Mouse (Mus musculus) hindbrain, embryonic 16.5 days (tissue): ENCODE results near the gene Ngef. TPM values are rescaled to one million over a fixed set of nuclear protein-coding genes. Genes with fewer than 3 reads are reported as not detected.
A peak's percentile ranks its signal among the peaks of the same experiment; 100 is the strongest.

Experiments used
- ATAC-seq: fragments of 200-750 bp; cut with Nextera tagmentation; 2 replicates; pipeline ENCODE4 v1.8.0; 2017; ENCODE audit warnings: moderate TSS enrichment, moderate library complexity
- H3K27ac ChIP-seq: fragments of 300-500 bp; sonication (generic); 2 replicates; pipeline ENCODE4 v1.5.1; 2014; ENCODE audit warnings: low read depth, mild to moderate bottlenecking, control low read depth, low read length, moderate library complexity
- H3K27me3 ChIP-seq: fragments of 300-500 bp; sonication (generic); replicated peaks from 2 replicates; pipeline ENCODE4 v1.6.1; 2014; ENCODE audit warnings: low read length; ENCODE audit not compliant: control insufficient read depth, insufficient read depth
- H3K36me3 ChIP-seq: fragments of 300-500 bp; sonication (generic); 2 replicates; pipeline ENCODE4 v1.6.1; 2014; ENCODE audit warnings: mild to moderate bottlenecking, low read length, moderate library complexity, mixed read lengths; ENCODE audit not compliant: control insufficient read depth, insufficient read depth
- H3K4me1 ChIP-seq: fragments of 300-500 bp; sonication (generic); 2 replicates; pipeline ENCODE4 v1.6.1; 2014; ENCODE audit warnings: low read depth, low read length; ENCODE audit not compliant: control insufficient read depth, insufficient read depth
- H3K4me2 ChIP-seq: fragments of 300-500 bp; sonication (generic); 2 replicates; pipeline ENCODE4 v1.6.1; 2014; ENCODE audit warnings: mild to moderate bottlenecking, low read length, control low read depth, moderate library complexity
- H3K4me3 ChIP-seq: fragments of 300-500 bp; sonication (generic); 2 replicates; pipeline ENCODE4 v1.5.1; 2014; ENCODE audit warnings: mild to moderate bottlenecking, low read length, control low read depth, moderate library complexity
- H3K9ac ChIP-seq: fragments of 300-500 bp; sonication (generic); 2 replicates; pipeline ENCODE4 v1.6.1; 2014; ENCODE audit warnings: low read depth, mild to moderate bottlenecking, control low read depth, low read length, moderate library complexity
- H3K9me3 ChIP-seq: fragments of 300-500 bp; sonication (generic); 2 replicates; pipeline ENCODE4 v1.6.1; 2014; ENCODE audit warnings: mild to moderate bottlenecking, low read length, moderate library complexity; ENCODE audit not compliant: control insufficient read depth
- WGBS: fragments of 180-500 bp; shearing (Covaris S2); extraction: QIAGEN DNeasy Blood & Tissue Kit; methylation state at CpG from one replicate; pipeline ENCODE4 v1.1.7; 2014; 5-methylcytosine and 5-hydroxymethylcytosine counted together
- polyA plus RNA-seq: library from polyadenylated mRNA; unstranded; fragments of >200 nt; fragmentation: Nextera tagmentation; extraction: Ambion mirVana; gene quantifications from 2 replicates; pipeline ENCODE4 v1.2.1, GENCODE M21; 2015

Gene Ngef
- polyA plus RNA-seq, 1 experiment from 2014 or later: 28.9 TPM

DNA sequence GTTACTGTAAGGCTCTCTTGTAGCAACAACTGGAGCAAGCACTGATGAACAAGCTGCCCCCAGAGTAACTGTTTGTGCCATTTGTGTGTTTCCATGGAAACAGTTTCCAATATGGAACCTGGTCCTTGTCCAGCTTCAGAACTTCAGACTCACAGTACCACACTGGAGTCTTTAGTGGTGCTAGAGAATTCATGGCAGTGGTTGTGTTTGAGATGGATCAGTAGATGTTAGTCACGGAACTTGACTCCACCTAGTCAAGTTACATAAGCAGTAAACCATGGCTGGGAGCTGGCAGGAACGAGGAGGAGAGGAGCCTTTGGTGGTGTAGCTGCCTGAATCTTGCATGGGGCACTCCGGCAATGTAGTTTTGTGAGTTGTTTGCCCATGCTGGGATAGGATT, 39.6 kb downstream of the Ngef start:
- Histone ChIP-seq H3K4me2 (no peak overlapping the region), H3K4me3 (no peak overlapping the region), H3K27ac (no peak overlapping the region), H3K36me3 (no peaks in the 10 kb centered on the region), H3K9ac (no peak overlapping the region), H3K4me1 (no peaks in the 10 kb centered on the region), H3K27me3 (no peaks in the 10 kb centered on the region), H3K9me3 (no peaks in the 10 kb centered on the region)
- no peak for ATAC-seq
- WGBS: 80% methylated on average over 3 of the region's 3 CpGs

DNA sequence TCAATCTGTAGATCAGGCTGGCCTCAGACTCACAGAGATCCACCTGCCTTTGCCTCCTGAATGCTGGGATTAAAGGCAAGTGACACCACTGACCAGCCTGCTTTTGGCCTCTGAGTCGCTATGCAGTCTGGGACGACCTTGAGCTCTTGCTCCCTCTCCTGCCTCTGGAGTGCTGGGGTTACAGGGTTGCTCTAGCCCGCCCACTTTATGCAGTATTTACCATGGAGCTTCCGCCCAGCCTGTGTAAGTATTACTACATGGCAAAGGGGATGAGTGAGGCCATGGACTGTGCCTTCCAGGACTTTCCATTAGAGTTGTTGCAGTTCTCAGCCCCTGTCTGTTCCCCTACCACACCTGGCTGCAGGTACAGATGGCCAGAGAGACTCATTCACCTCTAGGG, 41.3 kb downstream of the Ngef start:
- no peaks in the 10 kb centered on the region for H3K27me3 ChIP-seq
- no peak overlapping the region for H3K9ac ChIP-seq
- 79% methylated on average over 4 of the region's 4 CpGs for WGBS
- H3K4me2 ChIP-seq: no peak overlapping the region
- ATAC-seq: no peak
- no peaks in the 10 kb centered on the region for H3K9me3 ChIP-seq
- H3K4me1 ChIP-seq: no peaks in the 10 kb centered on the region
- no peaks in the 10 kb centered on the region for H3K36me3 ChIP-seq
- H3K27ac ChIP-seq: no peak overlapping the region
- no peak overlapping the region for H3K4me3 ChIP-seq

DNA sequence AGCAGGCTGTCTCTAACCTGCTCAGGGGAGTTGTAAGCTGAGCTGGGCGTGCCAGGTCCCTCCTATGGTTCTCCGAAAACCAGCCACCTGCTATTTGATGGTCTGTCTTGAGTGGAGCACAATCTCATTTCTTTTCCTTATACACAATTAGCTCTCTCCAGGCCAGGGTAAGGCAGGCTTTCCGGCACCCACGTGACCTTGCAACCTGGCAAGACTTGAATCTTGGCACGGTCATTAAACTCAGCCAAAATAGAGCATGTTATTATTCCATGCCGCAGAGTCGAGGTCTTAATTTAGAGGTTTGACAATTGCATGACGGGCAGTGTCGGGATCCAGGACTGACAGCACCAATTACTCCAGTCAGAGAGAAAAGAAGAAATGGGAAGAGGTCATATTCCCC, 46.5 kb downstream of the Ngef start:
- H3K4me2 ChIP-seq: no peak overlapping the region
- no peaks in the 10 kb centered on the region for H3K27me3 ChIP-seq
- H3K27ac ChIP-seq: no peak overlapping the region
- no peaks in the 10 kb centered on the region for H3K9me3 ChIP-seq
- WGBS: 80% methylated on average over 9 of the region's 9 CpGs
- no peak for ATAC-seq
- H3K9ac ChIP-seq: no peak overlapping the region
- H3K4me1 ChIP-seq: no peaks in the 10 kb centered on the region
- no peaks in the 10 kb centered on the region for H3K36me3 ChIP-seq
- H3K4me3 ChIP-seq: no peak overlapping the region

DNA sequence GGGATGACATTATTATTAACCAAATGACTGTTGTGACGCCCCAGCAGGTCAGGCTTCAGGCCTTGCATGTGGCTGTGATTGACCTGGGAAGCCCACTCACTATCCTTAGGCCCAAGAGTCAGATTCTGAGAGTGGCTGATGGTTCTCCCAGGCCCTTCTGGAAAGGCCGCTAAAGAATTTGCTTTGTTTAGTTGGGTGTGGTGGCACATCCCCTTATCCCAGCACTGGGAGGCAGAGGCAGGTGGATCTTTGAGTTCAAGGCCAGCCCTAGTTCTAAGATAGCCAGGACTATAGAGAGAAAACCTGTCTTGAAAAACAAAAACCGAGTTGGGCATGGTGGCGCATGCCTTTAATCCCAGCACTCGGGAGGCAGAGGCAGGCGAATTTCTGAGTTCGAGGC, 48.6 kb downstream of the Ngef start:
- H3K4me1 ChIP-seq: 0 out of 2 replicates have a peak, but pooled peaks cover 2% of the 10 kb centered on the region
- H3K9ac ChIP-seq: no peak overlapping the region
- no peaks in the 10 kb centered on the region for H3K9me3 ChIP-seq
- H3K4me3 ChIP-seq: no peak overlapping the region
- no peak overlapping the region for H3K27ac ChIP-seq
- H3K4me2 ChIP-seq: no peak overlapping the region
- WGBS: 93% methylated on average over 7 of the region's 7 CpGs
- no peaks in the 10 kb centered on the region for H3K36me3 ChIP-seq
- no peaks in the 10 kb centered on the region for H3K27me3 ChIP-seq
- no peak for ATAC-seq

DNA sequence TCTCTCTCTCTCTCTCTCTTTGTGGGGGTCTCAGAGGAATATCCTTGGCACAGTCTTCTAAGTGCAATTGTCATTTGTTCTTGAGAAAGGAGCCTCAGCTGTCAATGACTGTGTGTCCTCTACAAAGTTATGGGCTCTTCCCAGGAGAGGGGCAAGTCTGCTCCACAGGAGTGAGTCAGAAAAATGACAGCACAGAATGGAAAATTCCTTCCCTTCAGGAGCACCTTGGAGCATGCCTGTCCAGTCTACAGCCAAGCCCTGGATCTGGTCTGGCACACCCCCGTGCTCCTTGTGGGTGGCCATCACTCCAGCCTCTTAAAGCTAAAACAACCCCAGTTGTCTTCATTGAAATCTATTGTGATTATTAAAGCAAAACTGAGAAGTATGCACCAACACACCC, 52.1 kb downstream of the Ngef start:
- WGBS: 57% methylated on average over 1 of the region's 1 CpGs

DNA sequence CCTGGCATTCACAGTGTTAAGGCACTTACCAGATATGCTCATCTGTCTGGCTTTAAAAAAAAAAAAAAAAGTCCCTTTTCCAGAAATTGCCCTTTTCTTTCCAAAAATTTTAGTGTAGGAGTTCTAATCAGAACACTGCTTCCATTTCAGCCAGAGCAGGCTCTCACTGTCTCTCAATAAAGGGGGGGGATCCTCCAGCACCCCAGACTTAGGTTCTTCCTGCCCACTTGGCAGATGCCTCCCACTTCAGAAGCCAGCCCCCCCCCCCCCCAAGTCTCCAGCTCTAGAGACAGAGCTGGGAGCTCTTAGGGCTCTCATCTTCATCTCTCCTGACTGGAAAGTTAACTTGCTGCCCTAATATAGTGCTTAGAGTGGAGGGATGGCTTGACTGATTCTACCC, 53.2 kb downstream of the Ngef start:
- no peaks in the 10 kb centered on the region for H3K27me3 ChIP-seq
- H3K9ac ChIP-seq: no peak overlapping the region
- H3K4me3 ChIP-seq: no peak overlapping the region
- H3K9me3 ChIP-seq: no peaks in the 10 kb centered on the region
- no peak for ATAC-seq
- peak overlapping the region; percentile 37 for H3K4me2 ChIP-seq
- H3K27ac ChIP-seq: no peak overlapping the region
- H3K4me1 ChIP-seq: 0 out of 2 replicates have a peak, but pooled peaks cover 2% of the 10 kb centered on the region
- H3K36me3 ChIP-seq: no peaks in the 10 kb centered on the region

More for the DNA sequence above, 52.1 kb downstream of the Ngef start:
- Histone ChIP-seq H3K4me2 (no peak overlapping the region), H3K36me3 (no peaks in the 10 kb centered on the region), H3K27me3 (no peaks in the 10 kb centered on the region), H3K4me3 (no peak overlapping the region), H3K27ac (no peak overlapping the region), H3K9me3 (no peaks in the 10 kb centered on the region), H3K9ac (no peak overlapping the region), H3K4me1 (0 out of 2 replicates have a peak, but pooled peaks cover 2% of the 10 kb centered on the region)
- ATAC-seq: no peak

DNA sequence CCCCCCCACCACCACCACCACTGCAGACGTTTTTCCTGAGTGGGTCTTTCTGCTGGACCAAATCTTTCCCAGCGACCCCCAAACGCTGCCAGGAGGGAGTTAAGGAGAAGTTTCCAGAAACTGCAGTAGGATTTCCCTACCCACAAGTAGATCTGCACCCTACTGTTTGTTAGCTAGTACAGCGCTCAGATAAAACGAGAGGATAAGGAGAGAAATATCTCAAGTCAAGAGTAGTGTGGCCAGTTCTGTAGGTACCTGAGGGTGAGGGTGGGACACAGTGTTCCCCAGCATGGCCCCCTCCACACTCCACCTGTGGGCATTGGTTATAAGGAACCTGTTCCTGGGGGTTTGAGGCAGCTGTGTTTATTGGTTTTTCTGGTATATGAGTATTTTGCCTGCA, 62.8 kb downstream of the Ngef start:
- Histone ChIP-seq H3K4me1 (peaks cover 15% of the 10 kb centered on the region), H3K9ac (no peak overlapping the region; the same call in 1 of the 2 replicates), H3K36me3 (no peaks in the 10 kb centered on the region), H3K4me3 (peak overlapping the region; percentile 84), H3K27me3 (peaks cover 5% of the 10 kb centered on the region; the same call in 1 of the 2 replicates), H3K9me3 (no peaks in the 10 kb centered on the region), H3K4me2 (peak overlapping the region; percentile 94), H3K27ac (no peak overlapping the region)
- ATAC-seq: no peak
- WGBS: 15% methylated on average over 5 of the region's 5 CpGs

DNA sequence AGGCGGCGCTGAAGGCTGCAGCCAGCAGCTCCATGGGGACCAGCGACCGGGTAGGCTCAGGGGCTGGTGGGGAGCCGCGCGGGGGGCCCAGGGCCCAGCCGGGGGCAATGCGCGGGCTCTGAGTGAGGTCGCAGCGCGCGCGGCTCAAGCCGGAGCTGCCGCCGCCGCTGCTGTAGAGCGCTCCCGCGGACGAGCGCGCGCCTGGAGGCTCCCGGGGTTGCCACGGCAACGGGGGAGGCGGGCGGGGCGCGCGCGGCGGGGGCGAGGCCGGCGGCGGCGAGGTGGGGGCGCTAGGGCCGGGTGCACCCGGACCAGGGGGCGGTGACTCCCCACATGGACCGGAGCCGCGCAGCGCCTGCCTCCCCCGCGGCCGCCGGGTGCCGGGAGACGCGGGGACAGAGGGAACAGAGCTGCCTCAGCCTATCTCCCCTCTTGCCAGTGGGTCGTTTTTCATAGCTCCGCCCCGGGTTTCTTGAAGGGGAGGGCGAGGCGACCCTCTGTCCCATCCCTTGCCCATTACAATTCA, 63.4 kb downstream of the Ngef start:
- peak overlapping the region; percentile 87 for H3K9ac ChIP-seq
- peaks cover 15% of the 10 kb centered on the region for H3K4me1 ChIP-seq
- H3K4me3 ChIP-seq: peak overlapping the region; percentile 84
- peak overlapping the region; percentile 94 for H3K4me2 ChIP-seq
- peak overlapping the region; percentile 20; the same call in 1 of the 2 replicates for H3K27ac ChIP-seq
- peaks cover 5% of the 10 kb centered on the region; the same call in 1 of the 2 replicates for H3K27me3 ChIP-seq
- peak; percentile 93 for ATAC-seq
- no peaks in the 10 kb centered on the region for H3K36me3 ChIP-seq
- no peaks in the 10 kb centered on the region for H3K9me3 ChIP-seq
- 1% methylated on average over 21 of the region's 61 CpGs for WGBS

DNA sequence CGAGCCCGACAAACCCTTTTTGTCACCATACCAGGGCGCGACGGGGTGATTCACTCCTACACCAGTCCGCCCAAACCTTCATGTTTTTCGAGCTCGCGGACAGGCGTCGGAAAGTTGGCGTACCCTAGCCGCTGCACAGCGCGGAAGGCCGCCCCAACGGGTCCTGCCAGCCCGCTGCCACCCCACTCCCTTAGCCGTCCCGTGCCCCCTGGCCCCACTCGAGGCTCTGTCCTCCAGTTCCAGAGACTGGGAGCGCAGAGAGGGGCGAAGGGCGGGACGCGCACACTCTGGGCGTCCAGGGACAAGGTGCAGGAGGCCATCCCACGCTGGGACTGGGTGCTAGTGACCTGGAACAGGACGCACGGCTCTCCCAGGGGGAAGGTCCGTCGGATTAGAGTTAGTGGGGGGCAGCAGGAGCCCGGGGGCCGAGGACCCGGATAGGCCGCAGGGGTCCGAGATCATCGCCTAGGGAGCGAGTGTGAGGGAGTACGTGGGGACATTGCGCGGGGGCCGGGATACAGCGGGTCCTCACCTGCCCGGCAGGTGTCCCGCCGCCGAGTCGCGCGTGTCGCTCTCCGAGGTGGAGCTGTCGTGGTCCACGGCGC, 64.0 kb downstream of the Ngef start, which contains the start of gene Neu2:
Gene Neu2, plus strand, starts transcription at position 329 of the 605 bp plus-strand sequence.
- peak within 1 kb of the TSS; percentile 20; the same call in 1 of the 2 replicates for H3K27ac ChIP-seq
- peak within 1 kb of the TSS; percentile 87 for H3K9ac ChIP-seq
- under 1% methylated on average over 53 of the region's 56 CpGs for WGBS
- peaks cover 15% of the 10 kb centered on the region for H3K4me1 ChIP-seq
- H3K36me3 ChIP-seq: no peaks in the 10 kb centered on the region
- peak within 1 kb of the TSS; percentile 84 for H3K4me3 ChIP-seq
- peak within 1 kb of the TSS; percentile 94 for H3K4me2 ChIP-seq
- peaks cover 5% of the 10 kb centered on the region; the same call in 1 of the 2 replicates for H3K27me3 ChIP-seq
- peak; percentile 15 for ATAC-seq
- no peaks in the 10 kb centered on the region for H3K9me3 ChIP-seq
